Mouse (Mus musculus): ENCODE data around the gene Smim4.

Smim4 gene

GRCm38 (mm10) chr14:31128826-31129219 is at the start of gene Smim4:
Gene Smim4 (minus strand): TSS chr14:31128956.
- in situ Hi-C loops (cut with MboI; ENCODE audit: low pct_unique_long_range_greater_than_20kb in 1 of 2, low sequenced_read_pairs in 2 of 2, unreplicated experiment in 1 of 2): no loop called here

DNA sequence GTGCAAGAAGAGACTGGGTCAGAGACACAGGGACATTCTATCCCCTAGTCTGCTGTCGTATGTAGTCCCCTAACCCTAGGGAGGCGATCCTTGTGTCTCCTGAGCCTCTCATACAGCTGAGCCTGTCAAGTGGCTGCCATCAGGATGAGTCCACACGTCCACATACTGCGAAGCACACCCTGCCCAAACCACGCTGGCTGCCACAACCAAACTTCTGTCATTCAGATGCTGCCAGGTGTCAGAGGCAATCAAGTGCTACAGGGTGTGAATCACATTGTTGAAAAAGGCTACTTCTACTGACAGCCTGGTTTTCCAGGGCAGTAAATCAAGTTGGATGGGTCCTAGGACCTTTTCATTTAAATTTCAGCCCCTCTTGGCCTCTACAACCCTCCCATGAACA is 49.0 kb upstream of the Smim4 start:
- in situ Hi-C loops (cut with MboI; ENCODE audit: low pct_unique_long_range_greater_than_20kb in 1 of 2, low sequenced_read_pairs in 2 of 2, unreplicated experiment in 1 of 2): no loop called here

DNA sequence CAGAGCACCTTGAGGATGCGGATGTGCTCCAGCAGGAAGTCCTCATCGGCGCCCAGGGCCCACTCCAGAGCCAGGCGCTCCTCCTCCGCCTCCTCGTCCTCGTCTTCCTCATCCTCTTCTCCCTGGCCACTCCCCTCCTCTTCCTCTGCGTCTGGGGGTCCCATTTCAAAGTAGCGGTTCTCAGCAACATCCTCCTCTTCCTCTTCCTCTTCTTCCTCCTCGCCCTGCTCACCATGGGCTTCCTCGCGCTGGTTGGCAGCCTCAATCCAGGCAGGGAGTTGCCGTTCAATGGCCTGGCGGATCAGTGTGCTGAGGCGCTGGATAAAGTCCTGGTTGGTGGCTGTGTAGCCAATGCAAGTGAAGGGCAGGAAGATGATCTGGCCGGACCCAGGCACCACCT is 48.5 kb upstream of the Smim4 start:
- in situ Hi-C loops (cut with MboI; ENCODE audit: low pct_unique_long_range_greater_than_20kb in 1 of 2, low sequenced_read_pairs in 2 of 2, unreplicated experiment in 1 of 2): no loop called here

- in situ Hi-C loops (cut with MboI; ENCODE audit: low pct_unique_long_range_greater_than_20kb in 1 of 2, low sequenced_read_pairs in 2 of 2, unreplicated experiment in 1 of 2): no loop called here
Measured at GRCm38 (mm10) chr14:31173537-31173936, 44.8 kb upstream of the Smim4 start.

- in situ Hi-C loops (cut with MboI; ENCODE audit: low pct_unique_long_range_greater_than_20kb in 1 of 2, low sequenced_read_pairs in 2 of 2, unreplicated experiment in 1 of 2): no loop called here
Measured at GRCm38 (mm10) chr14:31172781-31173455, 44.2 kb upstream of the Smim4 start.

- in situ Hi-C loops (cut with MboI; ENCODE audit: low pct_unique_long_range_greater_than_20kb in 1 of 2, low sequenced_read_pairs in 2 of 2, unreplicated experiment in 1 of 2): no loop called here
Measured at GRCm38 (mm10) chr14:31171821-31172220, 43.1 kb upstream of the Smim4 start.

- in situ Hi-C loops (cut with MboI; ENCODE audit: low pct_unique_long_range_greater_than_20kb in 1 of 2, low sequenced_read_pairs in 2 of 2, unreplicated experiment in 1 of 2): no loop called here
Measured at GRCm38 (mm10) chr14:31171386-31171785, 42.6 kb upstream of the Smim4 start.

GRCm38 (mm10) chr14:31170963-31171362 is 42.2 kb upstream of the Smim4 start:
- in situ Hi-C loops (cut with MboI; ENCODE audit: low pct_unique_long_range_greater_than_20kb in 1 of 2, low sequenced_read_pairs in 2 of 2, unreplicated experiment in 1 of 2): no loop called here

- in situ Hi-C loops (cut with MboI; ENCODE audit: low pct_unique_long_range_greater_than_20kb in 1 of 2, low sequenced_read_pairs in 2 of 2, unreplicated experiment in 1 of 2): no loop called here
Measured at GRCm38 (mm10) chr14:31169508-31169907, 40.8 kb upstream of the Smim4 start.

DNA sequence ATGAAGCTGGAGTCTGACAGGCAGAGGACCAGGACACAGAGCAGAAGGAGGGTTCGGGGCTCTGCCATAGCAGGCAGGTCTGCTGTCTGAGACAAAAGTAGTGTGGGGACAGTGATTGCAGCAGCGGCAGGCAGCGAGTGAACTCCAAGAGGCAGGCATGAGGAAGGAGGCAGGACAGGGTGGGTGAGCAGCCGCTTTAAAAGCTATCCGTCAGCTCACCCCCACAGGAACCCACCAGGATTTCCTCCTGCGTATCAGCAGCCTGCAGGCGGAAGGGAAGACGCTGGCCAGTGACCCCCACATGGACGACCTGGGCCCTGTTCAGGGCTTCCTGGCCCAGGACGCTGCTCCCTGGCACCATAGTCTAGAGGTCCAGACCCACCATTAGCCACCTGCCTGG is 39.7 kb upstream of the Smim4 start, which contains the start of gene Stab1:
Stab1 (minus strand) TSS at position 217 of the 400 bp plus-strand sequence.
- in situ Hi-C loops (cut with MboI; ENCODE audit: low pct_unique_long_range_greater_than_20kb in 1 of 2, low sequenced_read_pairs in 2 of 2, unreplicated experiment in 1 of 2): no loop called here

GRCm38 (mm10) chr14:31166827-31167226 is 38.1 kb upstream of the Smim4 start:
- in situ Hi-C loops (cut with MboI; ENCODE audit: low pct_unique_long_range_greater_than_20kb in 1 of 2, low sequenced_read_pairs in 2 of 2, unreplicated experiment in 1 of 2): no loop called here

DNA sequence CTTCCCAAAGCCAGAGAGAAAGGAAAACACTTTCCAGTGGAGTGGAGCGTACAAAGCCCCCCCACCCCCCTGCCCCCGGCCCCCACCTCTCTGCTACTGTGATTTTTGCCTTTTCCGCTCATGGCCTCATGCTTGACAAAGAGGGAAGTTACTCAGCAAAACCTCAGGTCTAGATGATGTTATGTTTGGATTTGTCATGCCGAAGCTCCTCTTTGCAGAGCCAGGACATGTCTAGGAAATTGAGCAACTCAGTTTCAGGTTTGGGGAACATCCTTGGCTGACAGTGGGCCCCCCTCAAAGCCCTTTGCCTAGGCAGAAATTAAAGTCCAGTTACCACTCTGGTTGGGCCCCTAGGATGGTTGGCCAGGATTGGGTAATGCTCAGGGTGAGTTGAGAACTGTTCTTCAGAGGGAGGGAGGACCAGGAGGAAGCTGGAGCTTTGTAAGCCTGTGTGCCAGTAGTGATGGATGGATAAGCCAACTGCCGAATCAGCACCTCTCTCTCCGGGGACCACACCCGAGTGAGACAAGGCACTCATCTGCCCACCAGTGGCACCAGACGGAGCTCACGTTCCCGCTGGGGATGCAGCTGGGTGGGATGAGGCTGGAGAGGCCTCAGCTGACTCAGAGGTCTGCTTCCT is 37.4 kb upstream of the Smim4 start:
- in situ Hi-C loops (cut with MboI; ENCODE audit: low pct_unique_long_range_greater_than_20kb in 1 of 2, low sequenced_read_pairs in 2 of 2, unreplicated experiment in 1 of 2): no loop called here

DNA sequence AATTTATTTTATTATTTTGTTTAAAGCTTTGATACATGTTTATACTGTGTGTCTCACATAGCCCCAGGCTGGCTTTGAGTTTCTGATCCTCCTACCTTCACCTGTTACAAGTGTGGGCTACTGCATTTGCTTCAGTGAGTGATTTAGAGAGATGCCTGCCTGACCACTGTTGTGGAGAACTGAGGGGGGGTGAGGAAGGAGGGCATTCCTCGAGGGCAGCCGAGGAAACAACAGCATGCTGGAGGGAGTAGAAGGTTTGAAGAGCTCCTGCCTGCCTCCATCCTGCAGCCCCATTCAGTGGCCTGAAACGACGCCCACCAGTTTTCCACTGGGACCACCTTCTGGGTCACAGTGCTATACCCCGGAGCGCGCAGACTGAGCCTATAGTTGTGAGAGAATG is 36.7 kb upstream of the Smim4 start:
- in situ Hi-C loops (cut with MboI; ENCODE audit: low pct_unique_long_range_greater_than_20kb in 1 of 2, low sequenced_read_pairs in 2 of 2, unreplicated experiment in 1 of 2): no loop called here

DNA sequence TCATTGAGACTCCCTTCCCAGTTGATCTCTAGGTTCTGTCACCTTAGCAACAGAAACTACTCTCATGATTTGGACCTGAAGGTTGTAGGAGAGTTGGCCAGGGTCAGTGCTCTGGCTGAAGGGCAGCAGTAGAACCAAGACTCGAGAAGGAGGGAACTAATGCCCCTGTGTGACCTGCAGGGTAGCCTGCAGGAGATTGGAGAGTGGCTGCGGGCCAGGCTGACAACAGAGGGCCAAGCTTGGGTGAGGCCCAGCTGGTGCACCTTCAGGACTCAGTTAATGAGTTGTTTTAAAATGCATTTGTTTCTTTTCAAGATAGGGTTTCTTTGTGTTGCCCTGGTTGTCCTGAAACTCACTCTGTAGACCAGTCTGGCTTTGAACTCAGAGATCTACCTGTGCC is 36.3 kb upstream of the Smim4 start:
- in situ Hi-C loops (cut with MboI; ENCODE audit: low pct_unique_long_range_greater_than_20kb in 1 of 2, low sequenced_read_pairs in 2 of 2, unreplicated experiment in 1 of 2): no loop called here

DNA sequence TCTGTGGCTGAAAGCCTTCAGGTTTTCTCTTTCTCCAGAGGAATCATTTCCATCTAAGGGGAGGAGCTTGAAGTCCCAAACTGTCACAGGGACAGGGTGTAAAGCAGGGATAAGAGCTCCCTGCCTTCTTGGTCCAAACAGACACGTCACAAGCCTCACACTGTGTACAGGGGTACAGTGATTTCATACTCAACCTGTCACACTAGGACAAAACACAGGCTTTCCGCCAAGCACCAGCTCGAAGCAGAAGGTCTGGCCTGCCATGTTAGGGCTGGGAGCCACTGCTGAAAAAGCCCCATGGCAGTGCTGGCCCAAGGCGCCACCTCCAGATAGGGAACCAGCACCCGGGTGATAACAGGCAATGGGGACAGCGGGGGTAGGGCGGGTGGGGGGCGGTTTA is 35.3 kb upstream of the Smim4 start:
- in situ Hi-C loops (cut with MboI; ENCODE audit: low pct_unique_long_range_greater_than_20kb in 1 of 2, low sequenced_read_pairs in 2 of 2, unreplicated experiment in 1 of 2): no loop called here

DNA sequence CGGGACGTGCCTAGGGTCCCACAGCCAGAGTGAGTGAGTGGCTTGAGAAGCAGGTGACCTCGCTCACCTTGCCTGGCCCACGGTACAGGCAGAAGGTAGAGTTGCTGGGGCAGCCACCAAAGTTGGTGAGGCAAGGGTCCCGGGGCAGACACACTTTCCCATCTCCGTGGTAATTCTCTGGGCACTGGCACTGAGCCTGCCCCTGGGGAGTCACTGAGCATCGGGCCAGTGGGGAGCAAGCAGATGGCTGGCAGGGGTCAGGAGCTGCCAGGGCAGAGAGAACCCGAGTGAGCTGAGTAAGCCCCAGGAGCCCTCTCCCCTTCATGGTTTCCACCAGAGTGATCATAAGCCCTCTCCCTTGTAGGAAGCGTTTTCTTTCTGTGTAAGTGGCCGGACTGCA is 32.9 kb upstream of the Smim4 start:
- in situ Hi-C loops (cut with MboI; ENCODE audit: low pct_unique_long_range_greater_than_20kb in 1 of 2, low sequenced_read_pairs in 2 of 2, unreplicated experiment in 1 of 2): no loop called here

- in situ Hi-C loops (cut with MboI; ENCODE audit: low pct_unique_long_range_greater_than_20kb in 1 of 2, low sequenced_read_pairs in 2 of 2, unreplicated experiment in 1 of 2): no loop called here
Measured at GRCm38 (mm10) chr14:31161191-31161590, 32.4 kb upstream of the Smim4 start.

DNA sequence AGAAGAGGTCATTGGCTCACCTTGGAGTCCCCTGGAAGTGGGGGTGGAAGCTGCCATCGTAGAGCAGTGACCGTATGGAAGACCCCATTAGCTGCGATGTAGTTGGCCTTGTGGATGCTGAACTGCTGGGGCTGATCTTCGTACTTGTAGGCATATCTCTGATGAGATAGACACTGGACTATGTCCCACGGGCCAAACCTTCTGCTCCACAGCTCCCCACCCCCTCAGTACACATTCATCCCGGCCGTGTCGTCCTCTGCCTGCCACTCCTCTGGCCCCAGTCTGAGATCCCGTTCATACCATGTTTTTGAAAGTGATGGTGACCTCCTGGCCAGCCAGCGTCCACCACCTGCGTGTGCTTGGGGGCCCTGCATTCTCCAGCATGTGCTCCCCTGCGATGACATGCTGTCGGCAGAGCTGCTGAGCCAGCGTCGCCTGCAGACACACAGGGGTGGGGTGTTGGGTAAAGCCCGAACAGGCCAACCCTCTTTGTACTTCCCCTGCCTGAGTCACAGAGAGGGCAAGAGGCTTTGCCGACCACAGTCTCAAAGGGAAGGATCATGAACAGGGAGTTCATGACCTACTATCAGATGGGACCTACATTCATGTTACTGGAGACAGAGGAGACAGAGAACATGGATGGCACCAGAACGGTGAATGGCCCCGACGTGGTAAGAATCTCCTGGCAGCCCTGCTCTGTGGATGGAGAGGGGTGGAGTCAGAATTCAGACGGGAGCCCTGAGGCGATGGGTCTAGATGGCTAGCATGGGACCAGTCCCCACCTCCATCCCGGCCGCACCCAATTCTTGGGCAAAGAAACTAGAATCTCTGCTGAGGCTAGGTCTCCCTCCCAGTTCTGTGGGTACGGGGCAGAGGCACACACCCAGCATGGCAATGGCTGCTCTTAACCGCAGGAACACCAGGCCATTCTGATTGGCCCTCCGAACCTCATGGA is 31.7 kb upstream of the Smim4 start:
- in situ Hi-C loops (cut with MboI; ENCODE audit: low pct_unique_long_range_greater_than_20kb in 1 of 2, low sequenced_read_pairs in 2 of 2, unreplicated experiment in 1 of 2): no loop called here

DNA sequence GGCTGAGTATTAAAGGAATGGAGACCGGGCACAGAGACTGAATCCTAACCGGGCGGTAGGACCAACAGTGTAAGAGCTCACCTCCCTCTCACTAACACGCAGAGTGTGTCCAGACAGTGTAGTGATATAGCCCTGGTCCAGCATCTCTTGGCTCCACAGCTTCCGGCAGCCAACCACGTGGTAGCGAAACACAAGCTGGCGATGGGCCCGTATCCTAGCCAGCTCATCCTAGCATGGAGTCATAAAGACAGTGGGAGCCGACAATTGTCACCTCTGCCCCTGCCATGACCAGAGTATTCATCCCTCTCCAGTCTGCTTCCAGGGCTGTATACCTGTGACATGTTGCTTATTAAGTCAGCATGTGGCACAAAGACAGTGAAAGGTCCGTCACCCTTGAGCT is 16.9 kb upstream of the Smim4 start:
- in situ Hi-C loops (cut with MboI; ENCODE audit: low pct_unique_long_range_greater_than_20kb in 1 of 2, low sequenced_read_pairs in 2 of 2, unreplicated experiment in 1 of 2): no loop called here

Data from mouse embryonic stem cell (cell line).